Mouse (Mus musculus): ENCODE data around the gene Rasal2. TPM values are rescaled to one million over a fixed set of nuclear protein-coding genes. Genes with fewer than 3 reads are reported as not detected.

Rasal2 gene
- polyA plus RNA-seq, 1 experiment: 3.0 TPM

GRCm38 (mm10) chr1:157444632-157445300 lies 32.4 kb upstream of the Rasal2 start:
- no peaks in the 10 kb centered on the region for H3K79me2 ChIP-seq (ENCODE audit: control insufficient read depth, insufficient read depth)
- no peak for TF ChIP-seq USF1 (IDR thresholded peaks at IDR 0.05; ENCODE audit: low read depth)
- no peaks in the 10 kb centered on the region for H3K27me3 ChIP-seq (ENCODE audit: control insufficient read depth, insufficient read depth, insufficient read length)
- H3K36me3 ChIP-seq (ENCODE audit: control insufficient read depth, insufficient read depth): no peaks in the 10 kb centered on the region
- H3ac ChIP-seq (ENCODE audit: control insufficient read depth, insufficient read length, low read depth): no peak overlapping the region
- H3K79me3 ChIP-seq (ENCODE audit: low read depth): no peaks in the 10 kb centered on the region
- H3K4me3 ChIP-seq (ENCODE audit: insufficient read depth, poor library complexity, severe bottlenecking): no peak overlapping the region

GRCm38 (mm10) chr1:157443723-157444561 lies 31.5 kb upstream of the Rasal2 start:
- Histone ChIP-seq H3K4me3 (ENCODE audit: insufficient read depth, poor library complexity, severe bottlenecking) (no peak overlapping the region), H3ac (ENCODE audit: control insufficient read depth, insufficient read length, low read depth) (no peak overlapping the region), H3K79me2 (ENCODE audit: control insufficient read depth, insufficient read depth) (no peaks in the 10 kb centered on the region), H3K27me3 (ENCODE audit: control insufficient read depth, insufficient read depth, insufficient read length) (no peaks in the 10 kb centered on the region), H3K36me3 (ENCODE audit: control insufficient read depth, insufficient read depth) (no peaks in the 10 kb centered on the region), H3K79me3 (ENCODE audit: low read depth) (no peaks in the 10 kb centered on the region)
- TF ChIP-seq CEBPB (IDR thresholded peaks at IDR 0.05; ENCODE audit: low read depth) (no peak), MYOG (IDR thresholded peaks at IDR 0.05; ENCODE audit: control insufficient read depth, extremely low read depth, insufficient read length) (no peak)

- Histone ChIP-seq H3K4me3 (ENCODE audit: insufficient read depth, poor library complexity, severe bottlenecking) (no peak overlapping the region), H3K79me3 (ENCODE audit: low read depth) (no peaks in the 10 kb centered on the region), H3K27me3 (ENCODE audit: control insufficient read depth, insufficient read depth, insufficient read length) (no peaks in the 10 kb centered on the region), H3K79me2 (ENCODE audit: control insufficient read depth, insufficient read depth) (no peaks in the 10 kb centered on the region), H3K36me3 (ENCODE audit: control insufficient read depth, insufficient read depth) (no peaks in the 10 kb centered on the region), H3ac (ENCODE audit: control insufficient read depth, insufficient read length, low read depth) (no peak overlapping the region)
- TF ChIP-seq CTCF (IDR thresholded peaks at IDR 0.05; ENCODE audit: control insufficient read depth, insufficient read depth, insufficient read length) (no peak), CEBPB (IDR thresholded peaks at IDR 0.05; ENCODE audit: low read depth) (no peak), FOSL1 (IDR thresholded peaks at IDR 0.05; ENCODE audit: insufficient read depth, low read length, poor library complexity, severe bottlenecking) (no peak), USF1 (IDR thresholded peaks at IDR 0.05; ENCODE audit: low read depth) (no peak), MAX (IDR thresholded peaks at IDR 0.05) (no peak), MYOG (IDR thresholded peaks at IDR 0.05; ENCODE audit: control insufficient read depth, extremely low read depth, insufficient read length) (no peak), MYOD1 (IDR thresholded peaks at IDR 0.05; ENCODE audit: control insufficient read depth, insufficient read length, low read depth) (no peak)
Measured at GRCm38 (mm10) chr1:157443026-157443722, 30.8 kb upstream of the Rasal2 start.

GRCm38 (mm10) chr1:157439973-157440641 lies 27.7 kb upstream of the Rasal2 start:
- Histone ChIP-seq H3K4me3 (ENCODE audit: insufficient read depth, poor library complexity, severe bottlenecking) (no peak overlapping the region), H3K27me3 (ENCODE audit: control insufficient read depth, insufficient read depth, insufficient read length) (no peaks in the 10 kb centered on the region), H3ac (ENCODE audit: control insufficient read depth, insufficient read length, low read depth) (no peak overlapping the region), H3K36me3 (ENCODE audit: control insufficient read depth, insufficient read depth) (no peaks in the 10 kb centered on the region), H3K79me2 (ENCODE audit: control insufficient read depth, insufficient read depth) (no peaks in the 10 kb centered on the region), H3K79me3 (ENCODE audit: low read depth) (no peaks in the 10 kb centered on the region)
- TF ChIP-seq CEBPB (IDR thresholded peaks at IDR 0.05; ENCODE audit: low read depth) (no peak), MYOG (IDR thresholded peaks at IDR 0.05; ENCODE audit: control insufficient read depth, extremely low read depth, insufficient read length) (no peak), CTCF (IDR thresholded peaks at IDR 0.05; ENCODE audit: control insufficient read depth, insufficient read depth, insufficient read length) (no peak), MAX (IDR thresholded peaks at IDR 0.05) (no peak), USF1 (IDR thresholded peaks at IDR 0.05; ENCODE audit: low read depth) (no peak), FOSL1 (IDR thresholded peaks at IDR 0.05; ENCODE audit: insufficient read depth, low read length, poor library complexity, severe bottlenecking) (no peak), MYOD1 (IDR thresholded peaks at IDR 0.05; ENCODE audit: control insufficient read depth, insufficient read length, low read depth) (no peak)

- Histone ChIP-seq H3K27me3 (ENCODE audit: control insufficient read depth, insufficient read depth, insufficient read length) (no peaks in the 10 kb centered on the region), H3K79me2 (ENCODE audit: control insufficient read depth, insufficient read depth) (no peaks in the 10 kb centered on the region), H3K36me3 (ENCODE audit: control insufficient read depth, insufficient read depth) (no peaks in the 10 kb centered on the region), H3K79me3 (ENCODE audit: low read depth) (no peaks in the 10 kb centered on the region), H3ac (ENCODE audit: control insufficient read depth, insufficient read length, low read depth) (no peak overlapping the region), H3K4me3 (ENCODE audit: insufficient read depth, poor library complexity, severe bottlenecking) (no peak overlapping the region)
- no peak for TF ChIP-seq CEBPB (IDR thresholded peaks at IDR 0.05; ENCODE audit: low read depth)
- TF ChIP-seq MYOG (IDR thresholded peaks at IDR 0.05; ENCODE audit: control insufficient read depth, extremely low read depth, insufficient read length): no peak
- no peak for TF ChIP-seq CTCF (IDR thresholded peaks at IDR 0.05; ENCODE audit: control insufficient read depth, insufficient read depth, insufficient read length)
Measured at GRCm38 (mm10) chr1:157439101-157439500, 26.7 kb upstream of the Rasal2 start.
